Mouse (Mus musculus) yolk sac, embryonic 10.5 days (tissue): Measurements from ENCODE around the gene B430306N03Rik.

ENCODE experiments used
- DNase-seq: peaks from one replicate; pipeline ENCODE4 v3.0.0-alpha.2; 2017; ENCODE audit warnings: low spot score

B430306N03Rik gene

DNA sequence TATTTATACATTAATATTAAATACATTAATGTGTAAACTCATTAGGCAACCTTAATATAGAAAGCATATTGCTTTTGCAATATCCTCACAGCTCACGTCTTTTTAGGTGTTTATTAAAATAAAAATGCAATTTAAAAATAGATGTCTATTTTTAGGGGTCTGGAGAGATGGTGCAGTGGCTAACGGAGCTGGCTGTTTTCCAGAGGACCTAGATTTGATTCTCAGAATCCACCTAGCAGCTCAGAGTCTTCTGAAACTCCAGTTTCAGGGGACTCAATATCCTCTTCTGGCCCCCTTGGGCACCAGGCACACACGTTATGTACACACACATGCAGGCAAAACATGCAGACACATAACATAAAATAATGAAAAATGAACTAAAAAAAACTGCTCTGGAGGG is 46.4 kb downstream of the B430306N03Rik start:
- no peak for DNase-seq

DNA sequence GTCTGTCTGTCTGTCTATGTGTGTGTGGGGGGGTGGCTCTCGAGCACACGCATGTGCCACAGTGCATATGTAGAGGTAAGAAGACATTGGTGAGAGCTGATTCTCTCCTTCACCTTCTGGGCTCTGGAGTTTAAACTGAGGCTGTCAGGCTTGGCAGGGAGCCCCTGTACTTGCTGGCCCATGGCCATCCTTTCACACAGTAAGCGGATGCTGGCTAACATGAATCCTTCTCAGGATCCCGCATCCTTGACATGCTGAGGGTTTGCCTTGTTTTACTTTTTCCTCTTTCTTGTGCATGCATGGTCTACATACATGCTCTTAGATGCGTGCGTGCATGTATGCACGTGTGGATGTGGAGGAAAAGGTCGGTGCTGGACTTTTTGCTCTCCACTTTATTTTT is 47.0 kb downstream of the B430306N03Rik start:
- no peak for DNase-seq

DNA sequence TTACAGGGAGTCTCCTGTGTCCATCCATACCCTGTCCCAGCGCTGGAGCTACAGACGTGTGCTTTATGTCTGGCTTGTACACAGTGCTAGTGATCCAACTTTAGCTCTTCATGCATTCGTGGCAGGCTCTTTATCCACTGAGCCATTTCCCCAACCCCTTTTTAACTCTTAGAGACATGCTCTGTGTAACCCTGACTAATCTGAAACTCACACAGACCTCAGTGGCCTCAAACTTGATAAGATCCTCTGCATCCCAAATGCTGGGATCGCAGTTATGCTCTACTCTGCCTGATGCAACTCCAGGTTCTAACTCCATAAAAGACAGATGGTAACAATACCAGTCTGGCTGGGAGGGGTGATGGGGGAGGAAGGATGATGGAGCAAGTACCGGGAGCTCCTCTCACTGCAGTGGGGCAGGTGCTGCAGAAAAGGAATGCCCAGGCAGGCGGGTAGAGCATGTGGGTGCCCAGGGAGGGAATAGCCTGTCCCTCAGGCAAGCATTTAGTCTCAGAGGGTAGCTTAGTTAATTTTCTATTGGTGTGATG is 47.6 kb downstream of the B430306N03Rik start:
- DNase-seq = no peak

DNA sequence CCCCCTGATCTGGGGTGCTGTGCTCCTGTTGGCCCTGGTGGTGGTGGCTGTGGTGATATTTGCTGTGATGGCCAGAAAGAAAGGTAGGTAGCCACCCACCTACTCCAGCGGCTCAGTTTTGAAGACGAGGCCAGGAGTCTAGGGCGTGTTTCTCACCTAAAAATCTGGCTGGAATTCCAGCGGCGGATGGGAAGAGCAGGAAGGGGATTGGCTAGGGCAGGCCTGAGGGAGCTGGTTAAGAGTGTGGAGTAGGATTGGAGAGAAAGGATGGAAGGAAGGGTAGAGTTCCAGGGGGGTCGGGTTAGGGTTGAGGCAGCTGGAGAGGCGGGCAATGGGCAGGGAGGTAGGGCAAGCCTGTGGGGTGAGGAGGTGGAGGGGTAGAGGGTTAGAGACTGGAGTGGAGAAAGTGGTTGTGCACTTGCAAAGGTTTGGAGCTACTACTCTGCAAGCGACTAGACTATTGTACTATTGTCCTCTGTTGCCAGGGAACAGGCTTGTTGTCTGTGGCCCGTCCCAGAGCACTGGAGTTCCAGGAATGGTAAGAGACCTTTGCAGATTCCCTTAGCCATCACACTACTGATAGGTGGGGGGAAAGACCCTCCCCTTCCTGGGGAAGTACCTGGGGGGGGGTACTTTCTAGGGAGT is 49.7 kb downstream of the B430306N03Rik start:
- no peak for DNase-seq

DNA sequence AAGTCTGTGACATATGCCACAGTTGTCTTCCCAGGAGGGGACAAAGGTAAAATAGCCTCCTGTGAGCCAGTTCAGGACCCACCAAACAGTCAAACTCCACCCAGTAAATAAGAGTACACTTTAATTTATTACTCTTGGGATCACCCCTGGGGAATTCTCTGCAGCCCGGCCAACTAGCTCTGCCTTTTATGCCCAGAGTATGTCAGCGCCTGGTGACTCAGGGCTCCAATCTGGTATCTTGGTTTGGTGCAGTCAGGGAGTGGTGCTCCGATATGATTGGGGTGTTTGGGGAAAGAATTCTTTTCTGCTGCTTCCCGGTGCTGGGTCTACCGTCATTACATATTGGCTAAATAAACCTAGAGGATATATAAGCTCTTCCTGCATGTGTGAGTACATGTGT is 50.9 kb downstream of the B430306N03Rik start:
- no peak for DNase-seq

DNA sequence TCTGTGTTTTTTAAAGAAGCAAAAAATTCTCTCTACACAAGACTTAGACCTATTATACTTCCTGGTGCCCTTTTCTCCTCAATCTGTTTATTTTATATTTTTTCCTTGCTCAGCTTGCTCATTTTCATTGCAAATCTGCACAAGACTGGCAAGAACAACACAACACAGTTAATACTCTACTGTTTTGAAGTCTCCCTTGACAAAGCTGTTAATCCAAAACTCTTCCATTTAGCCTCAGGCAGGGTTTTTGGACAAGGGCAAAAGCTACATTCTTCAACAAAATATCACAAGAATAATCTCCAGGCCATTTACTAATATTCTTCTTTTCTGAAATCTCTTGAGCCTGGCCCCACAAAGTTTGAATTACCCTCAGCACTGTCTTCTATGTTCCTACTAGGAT is 55.7 kb downstream of the B430306N03Rik start:
- DNase-seq = no peak

DNA sequence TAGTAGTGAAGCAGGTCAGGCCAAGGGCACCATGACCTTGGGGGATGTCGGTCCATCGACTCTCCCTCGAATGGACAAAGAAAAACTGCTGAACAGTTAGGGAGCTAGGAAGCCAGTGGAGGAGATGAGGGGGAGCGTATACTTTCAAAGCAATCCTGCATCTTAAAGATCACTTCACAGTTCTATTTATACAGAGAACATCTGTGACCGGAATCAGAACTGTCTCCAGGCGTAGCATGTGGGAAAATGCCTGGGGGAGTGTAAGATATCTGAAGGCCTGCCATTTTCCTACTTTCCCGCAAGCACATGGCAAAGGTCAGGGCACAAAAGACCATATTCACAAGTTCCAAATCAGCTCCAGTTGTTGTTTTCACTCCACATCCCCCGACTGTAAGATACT is 57.0 kb downstream of the B430306N03Rik start:
- no peak for DNase-seq

DNA sequence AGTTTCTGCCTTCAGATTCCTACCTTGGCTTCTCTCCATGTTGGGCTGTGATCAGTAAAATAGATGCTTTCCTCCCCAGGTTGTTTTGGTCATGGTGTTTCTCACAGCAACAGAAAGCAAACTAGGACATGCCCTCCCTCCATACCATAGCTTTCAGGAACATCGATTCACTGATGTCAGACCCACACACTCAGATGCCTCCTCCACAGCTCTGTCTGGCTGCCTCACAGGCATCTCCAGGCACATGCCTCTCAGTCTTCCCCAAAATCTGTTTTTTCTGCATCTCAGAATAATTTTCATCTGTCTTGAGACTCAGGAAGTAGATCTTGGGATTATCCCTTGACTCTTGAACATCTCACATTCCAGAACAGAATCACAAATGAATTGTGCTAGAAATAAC is 60.2 kb downstream of the B430306N03Rik start:
- no peak for DNase-seq
